Mouse (Mus musculus) liver, postnatal 0 days (tissue): ENCODE data around the gene Hic1.

ENCODE experiments used
- CTCF ChIP-seq: sonication (generic); IDR thresholded peaks from 2 replicates; pipeline ENCODE4 v1.5.1; 2016; ENCODE audit warnings: antibody characterized with exemption, low read depth
- EP300 ChIP-seq: IDR thresholded peaks from 2 replicates; pipeline ENCODE4 v1.6.1; 2016; ENCODE audit warnings: antibody characterized with exemption, low read depth, mild to moderate bottlenecking

DNA sequence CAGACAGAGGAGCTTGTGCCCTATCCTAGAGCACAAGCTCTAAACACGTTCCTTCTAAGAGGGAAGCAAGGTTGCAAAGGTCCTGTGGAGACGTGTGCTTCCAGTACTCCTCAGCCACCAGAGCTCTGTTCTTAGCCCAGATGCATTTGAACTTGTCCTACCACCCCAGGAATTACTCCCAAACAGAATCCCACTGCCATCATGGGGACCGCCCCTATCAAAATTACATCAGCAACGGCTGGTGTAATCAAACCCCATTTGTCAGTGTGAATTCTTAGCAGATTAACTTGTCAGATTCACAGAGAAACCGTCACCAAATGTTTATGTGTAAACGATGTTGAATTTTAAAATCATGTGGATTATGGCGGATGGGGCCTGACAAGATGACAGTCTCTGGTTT, 8.4 kb downstream of the Hic1 start:
- no peak for TF ChIP-seq CTCF
- no peak for TF ChIP-seq EP300
